In the genomic region with DNA sequence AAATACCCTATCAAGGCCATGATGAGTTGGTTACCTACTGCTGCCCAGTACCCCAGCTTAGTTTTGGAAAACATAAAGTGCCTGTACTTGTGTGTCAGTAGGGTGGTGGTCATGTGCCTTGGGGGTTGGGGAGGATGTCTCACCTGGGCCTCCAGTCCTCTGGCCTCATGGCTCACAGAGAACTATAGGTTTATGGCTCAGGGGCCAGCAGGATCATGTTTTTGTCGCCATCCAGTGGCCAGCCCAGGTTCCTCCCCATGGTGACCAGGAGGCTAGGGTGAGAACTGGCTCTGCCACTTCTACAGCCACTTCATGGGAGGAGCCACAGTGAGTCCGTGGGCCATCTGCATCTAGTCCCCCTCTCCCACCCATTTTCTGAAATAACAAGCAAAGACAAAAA, we compare ENCODE assay signal across 9 mouse cellular contexts. TPM values are rescaled to one million over a fixed set of nuclear protein-coding genes. Genes with fewer than 3 reads are reported as not detected.
A peak's percentile ranks its signal among the peaks of the same experiment; 100 is the strongest.
DNase-seq lines count a peak whose midpoint lies in the region; ATAC-seq and TF ChIP-seq lines count a peak whose summit lies in the region.
"Had no signal": no experiment of that assay in that cellular context is flagged by ENCODE, and none has a peak within 500 bp of the region (broad histone marks: within the 10 kb centered on the region; RNA-seq: fewer than 3 reads in every experiment).

No protein-coding gene starts in this region.

- no peak overlapping the region for H3K27ac ChIP-seq in embryonic facial prominence, embryonic 14.5 days (replicated peaks; ENCODE audit: low read depth, low read length)
- no peak overlapping the region for H3K27ac ChIP-seq in hindbrain, embryonic 15.5 days (replicated peaks)
- no peak overlapping the region for H3K27ac ChIP-seq in limb, embryonic 10.5 days
- no peak overlapping the region for H3K27ac ChIP-seq in midbrain, embryonic 13.5 days
- no peak overlapping the region for H3K27ac ChIP-seq in thymus, adult 2 months (ENCODE audit: control insufficient read depth, insufficient read depth, low read length)

- no peak overlapping the region for H3K9ac ChIP-seq in embryonic facial prominence, embryonic 14.5 days (ENCODE audit: low read depth, low read length)
- no peak overlapping the region for H3K9ac ChIP-seq in hindbrain, embryonic 15.5 days
- no peak overlapping the region for H3K9ac ChIP-seq in midbrain, embryonic 13.5 days (replicated peaks)

- H3K4me2 ChIP-seq in embryonic facial prominence, embryonic 14.5 days (ENCODE audit: low read depth, low read length): no peak overlapping the region
- no peak overlapping the region for H3K4me2 ChIP-seq in hindbrain, embryonic 15.5 days
- H3K4me2 ChIP-seq in midbrain, embryonic 13.5 days (replicated peaks): no peak overlapping the region

- peaks cover 77% of the 10 kb centered on the region for H3K36me3 ChIP-seq in embryonic facial prominence, embryonic 14.5 days (ENCODE audit: control insufficient read depth, insufficient read depth, low read length)
- H3K36me3 ChIP-seq in hindbrain, embryonic 15.5 days: peaks cover 16% of the 10 kb centered on the region
- peaks cover 99% of the 10 kb centered on the region for H3K36me3 ChIP-seq in limb, embryonic 10.5 days
- peaks cover 84% of the 10 kb centered on the region for H3K36me3 ChIP-seq in midbrain, embryonic 13.5 days
- H3K36me3 ChIP-seq in thymus, adult 2 months (ENCODE audit: control insufficient read depth, insufficient read depth, low read length): peaks cover 19% of the 10 kb centered on the region

- peak; percentile 45; the same call in 1 of the 2 replicates for TF ChIP-seq CTCF in thymus, adult 2 months (IDR thresholded peaks at IDR 0.05; ENCODE audit: borderline replicate concordance, control insufficient read depth, extremely low read depth, insufficient read depth, low read length, poor library complexity)

- no peaks in the 10 kb centered on the region for H3K27me3 ChIP-seq in embryonic facial prominence, embryonic 14.5 days (replicated peaks; ENCODE audit: control insufficient read depth, insufficient read depth, low read length)
- no peaks in the 10 kb centered on the region for H3K27me3 ChIP-seq in hindbrain, embryonic 15.5 days
- no peaks in the 10 kb centered on the region for H3K27me3 ChIP-seq in limb, embryonic 10.5 days (ENCODE audit: low read depth, poor library complexity, severe bottlenecking)
- H3K27me3 ChIP-seq in midbrain, embryonic 13.5 days: no peaks in the 10 kb centered on the region
- no peaks in the 10 kb centered on the region for H3K27me3 ChIP-seq in thymus, adult 2 months (ENCODE audit: control insufficient read depth, insufficient read depth, low read length)
- H3K27me3 ChIP-seq: Patski had no signal

- peak; percentile 60; the same call in 1 of the 2 replicates for ATAC-seq in embryonic facial prominence, embryonic 14.5 days (ENCODE audit: low read depth)
- ATAC-seq in hindbrain, embryonic 15.5 days (ENCODE audit: low FRiP score, low read depth): peak; percentile 36; the same call in 1 of the 2 replicates
- ATAC-seq in midbrain, embryonic 13.5 days: peak; percentile 55; the same call in 1 of the 2 replicates
- ATAC-seq: Patski had no signal

- TF ChIP-seq POLR2A in thymus, adult 2 months (IDR thresholded peaks at IDR 0.05; ENCODE audit: control insufficient read depth, extremely low read depth, insufficient read depth, low read length, poor library complexity): no peak

- H3K9me3 ChIP-seq in embryonic facial prominence, embryonic 14.5 days (ENCODE audit: control insufficient read depth, low read length): no peaks in the 10 kb centered on the region
- no peaks in the 10 kb centered on the region for H3K9me3 ChIP-seq in hindbrain, embryonic 15.5 days
- H3K9me3 ChIP-seq in limb, embryonic 10.5 days (replicated peaks): no peaks in the 10 kb centered on the region
- no peaks in the 10 kb centered on the region for H3K9me3 ChIP-seq in midbrain, embryonic 13.5 days

- no peaks in the 10 kb centered on the region for H3K4me1 ChIP-seq in embryonic facial prominence, embryonic 14.5 days (ENCODE audit: control insufficient read depth, insufficient read depth, low read length)
- no peaks in the 10 kb centered on the region for H3K4me1 ChIP-seq in hindbrain, embryonic 15.5 days (replicated peaks)
- H3K4me1 ChIP-seq in limb, embryonic 10.5 days: no peaks in the 10 kb centered on the region
- H3K4me1 ChIP-seq in midbrain, embryonic 13.5 days (replicated peaks): 0 out of 2 replicates have a peak, but pooled peaks cover 2% of the 10 kb centered on the region
- H3K4me1 ChIP-seq in thymus, adult 2 months (replicated peaks; ENCODE audit: control insufficient read depth, insufficient read depth, low read length): no peaks in the 10 kb centered on the region

- no peak overlapping the region for H3K4me3 ChIP-seq in embryonic facial prominence, embryonic 14.5 days (ENCODE audit: low read depth, low read length)
- no peak overlapping the region for H3K4me3 ChIP-seq in hindbrain, embryonic 15.5 days
- no peak overlapping the region for H3K4me3 ChIP-seq in limb, embryonic 10.5 days
- H3K4me3 ChIP-seq in midbrain, embryonic 13.5 days (replicated peaks): no peak overlapping the region
- H3K4me3 ChIP-seq in thymus, adult 2 months (ENCODE audit: control insufficient read depth, insufficient read depth, low read length): no peak overlapping the region

- DNase-seq in gastrocnemius, adult 18-20 months (ENCODE audit: low spot score): peak; percentile 45
- DNase-seq in gastrocnemius, adult 8-10 months (ENCODE audit: low spot score in 2 of 2): no peak
- peak; percentile 51 to 59 for DNase-seq in adrenal gland, adult 18-20 months (ENCODE audit: low spot score in 2 of 2)
- peak; percentile 34 for DNase-seq in embryonic facial prominence, embryonic 14.5 days (ENCODE audit: low spot score)
- peak; percentile 53 for DNase-seq in limb, embryonic 10.5 days (ENCODE audit: low spot score)
- DNase-seq in thymus, adult 2 months: peak; percentile 46

- WGBS in embryonic facial prominence, embryonic 14.5 days: 16% methylated on average over 2 of the region's 2 CpGs
- WGBS in hindbrain, embryonic 15.5 days: 24% methylated on average over 2 of the region's 2 CpGs
- 30% methylated on average over 2 of the region's 2 CpGs for WGBS in limb, embryonic 10.5 days
- WGBS in midbrain, embryonic 13.5 days: 28% methylated on average over 2 of the region's 2 CpGs
- WGBS in thymus, adult 2 months: 51% methylated on average over 2 of the region's 2 CpGs

RNA-seq across cellular contexts. Expression of a gene that starts 16.3 kb away (rescaled TPM):
- under 1 TPM in 1 of 2 experiments, not detected in 1; 0.57 TPM for total RNA-seq in gastrocnemius, adult 18-20 months (2021)
- under 1 TPM in 1 of 4 experiments, not detected in 3; 0.45 TPM for total RNA-seq in gastrocnemius, adult 8-10 months (2022)
- total RNA-seq in adrenal gland, adult 18-20 months (2021): under 1 TPM; 0.22 to 0.96 TPM
- polyA plus RNA-seq in embryonic facial prominence, embryonic 14.5 days (2014; fragmentation: Nextera tagmentation; extraction: Ambion mirVana): 0.17 and 0.49 TPM in 2 replicates
- polyA plus RNA-seq in hindbrain, embryonic 15.5 days (2015; fragmentation: Nextera tagmentation; extraction: Ambion mirVana): 0.34 and 0.70 TPM in 2 replicates
- polyA plus RNA-seq in limb, embryonic 10.5 days (2016; fragmentation: Nextera tagmentation; extraction: Ambion mirVana): 0.15 TPM in 1 of 2 replicates, not detected in the other
- 1.0 and 1.2 TPM in 2 replicates for polyA plus RNA-seq in midbrain, embryonic 13.5 days (2015; fragmentation: Nextera tagmentation; extraction: Ambion mirVana)
- polyA plus RNA-seq in thymus, adult 2 months (2012; rRNA removed): 5.7 and 6.5 TPM in 2 replicates

RNA-seq across cellular contexts. Expression of a gene that starts 31.6 kb away (rescaled TPM):
- 10 to 100 TPM; 17.5 to 20.0 TPM for total RNA-seq in gastrocnemius, adult 18-20 months (2021)
- 10 to 100 TPM; 15.8 to 22.5 (median 19.8) TPM for total RNA-seq in gastrocnemius, adult 8-10 months (2022)
- 10 to 100 TPM in 1 of 2 experiments, 1 to 10 TPM in 1; 7.4 to 16.0 TPM for total RNA-seq in adrenal gland, adult 18-20 months (2021)
- polyA plus RNA-seq in embryonic facial prominence, embryonic 14.5 days (2014; fragmentation: Nextera tagmentation; extraction: Ambion mirVana): 8.9 and 9.9 TPM in 2 replicates
- polyA plus RNA-seq in hindbrain, embryonic 15.5 days (2015; fragmentation: Nextera tagmentation; extraction: Ambion mirVana): 8.7 and 11.6 TPM in 2 replicates
- 0.26 and 0.31 TPM in 2 replicates for polyA plus RNA-seq in limb, embryonic 10.5 days (2016; fragmentation: Nextera tagmentation; extraction: Ambion mirVana)
- 2.2 and 3.4 TPM in 2 replicates for polyA plus RNA-seq in midbrain, embryonic 13.5 days (2015; fragmentation: Nextera tagmentation; extraction: Ambion mirVana)
- polyA plus RNA-seq in thymus, adult 2 months (2012; rRNA removed): 0.45 and 2.0 TPM in 2 replicates

Comparison
In these comparisons a context has a peak if more than half of its experiments do, and no peak if none do; other contexts are left out.
1. DNase-seq: peak in gastrocnemius, adult 18-20 months (single experiment), adrenal gland, adult 18-20 months (2 of 2), embryonic facial prominence, embryonic 14.5 days (single experiment), limb, embryonic 10.5 days (single experiment) and thymus, adult 2 months (single experiment); none in gastrocnemius, adult 8-10 months (0 of 2).
2. Peak in every context shown above with its lines, with median percentiles within 50 percentile points of each other: ATAC-seq.